Mouse (Mus musculus): Measurements from ENCODE around the gene Zfp827. TPM values are rescaled to one million over a fixed set of nuclear protein-coding genes. Genes with fewer than 3 reads are reported as not detected.

Gene Zfp827
- polyA plus RNA-seq, 1 experiment from 2014 or later = 11.4 TPM

- Histone ChIP-seq H3K27me3 (replicated peaks) (no peaks in the 10 kb centered on the region), H3K27ac (no peak overlapping the region), H3K4me3 (no peak overlapping the region), H3K4me1 (no peaks in the 10 kb centered on the region), H3K9me3 (no peaks in the 10 kb centered on the region), H3K36me3 (peaks cover 36% of the 10 kb centered on the region), H3K9ac (no peak overlapping the region), H3K4me2 (replicated peaks) (no peak overlapping the region)
- 94% methylated on average over 4 of the region's 4 CpGs for WGBS
- ATAC-seq (ENCODE audit: low FRiP score, low read depth) = no peak
Observed at GRCm38 (mm10) chr8:79151644-79152043, 123.4 kb downstream of the Zfp827 start.

- Histone ChIP-seq H3K9me3 (no peaks in the 10 kb centered on the region), H3K9ac (no peak overlapping the region), H3K4me1 (no peaks in the 10 kb centered on the region), H3K27me3 (replicated peaks) (no peaks in the 10 kb centered on the region), H3K4me2 (replicated peaks) (no peak overlapping the region), H3K4me3 (no peak overlapping the region), H3K27ac (no peak overlapping the region), H3K36me3 (peaks cover 32% of the 10 kb centered on the region)
- 95% methylated on average over 1 of the region's 1 CpGs for WGBS
- no peak for ATAC-seq (ENCODE audit: low FRiP score, low read depth)
Observed at GRCm38 (mm10) chr8:79153201-79153600, 125.0 kb downstream of the Zfp827 start.

- Histone ChIP-seq H3K9me3 (no peaks in the 10 kb centered on the region), H3K4me2 (replicated peaks) (no peak overlapping the region), H3K4me3 (no peak overlapping the region), H3K4me1 (no peaks in the 10 kb centered on the region), H3K27ac (no peak overlapping the region), H3K27me3 (replicated peaks) (no peaks in the 10 kb centered on the region), H3K36me3 (peaks cover 34% of the 10 kb centered on the region), H3K9ac (no peak overlapping the region)
- WGBS = 83% methylated on average over 4 of the region's 4 CpGs
- no peak for ATAC-seq (ENCODE audit: low FRiP score, low read depth)
Observed at GRCm38 (mm10) chr8:79153637-79154036, 125.4 kb downstream of the Zfp827 start.

GRCm38 (mm10) chr8:79155556-79156161, 127.4 kb downstream of the Zfp827 start:
- Histone ChIP-seq H3K36me3 (peaks cover 38% of the 10 kb centered on the region), H3K27ac (no peak overlapping the region), H3K4me3 (no peak overlapping the region), H3K4me1 (no peaks in the 10 kb centered on the region), H3K27me3 (replicated peaks) (no peaks in the 10 kb centered on the region), H3K9ac (no peak overlapping the region), H3K4me2 (replicated peaks) (no peak overlapping the region), H3K9me3 (no peaks in the 10 kb centered on the region)
- ATAC-seq (ENCODE audit: low FRiP score, low read depth) = no peak
- 96% methylated on average over 10 of the region's 10 CpGs for WGBS

- H3K4me3 ChIP-seq = no peak overlapping the region
- H3K4me1 ChIP-seq = no peaks in the 10 kb centered on the region
- no peak for ATAC-seq (ENCODE audit: low FRiP score, low read depth)
- WGBS = 64% methylated on average over 4 of the region's 4 CpGs
- no peaks in the 10 kb centered on the region for H3K9me3 ChIP-seq
- no peak overlapping the region for H3K9ac ChIP-seq
- H3K27ac ChIP-seq = no peak overlapping the region
- no peaks in the 10 kb centered on the region for H3K27me3 ChIP-seq (replicated peaks)
- H3K4me2 ChIP-seq (replicated peaks) = no peak overlapping the region
- peaks cover 38% of the 10 kb centered on the region for H3K36me3 ChIP-seq
Observed at GRCm38 (mm10) chr8:79157366-79157765, 129.1 kb downstream of the Zfp827 start.

GRCm38 (mm10) chr8:79158357-79158756, 130.1 kb downstream of the Zfp827 start:
- Histone ChIP-seq H3K9me3 (no peaks in the 10 kb centered on the region), H3K27ac (no peak overlapping the region), H3K4me3 (no peak overlapping the region), H3K36me3 (peaks cover 30% of the 10 kb centered on the region), H3K27me3 (replicated peaks) (no peaks in the 10 kb centered on the region), H3K9ac (no peak overlapping the region), H3K4me2 (replicated peaks) (no peak overlapping the region), H3K4me1 (no peaks in the 10 kb centered on the region)
- ATAC-seq (ENCODE audit: low FRiP score, low read depth) = no peak
- 39% methylated on average over 2 of the region's 2 CpGs for WGBS

GRCm38 (mm10) chr8:79159397-79159796, 131.2 kb downstream of the Zfp827 start:
- 88% methylated on average over 9 of the region's 9 CpGs for WGBS

GRCm38 (mm10) chr8:79160302-79160701, 132.1 kb downstream of the Zfp827 start:
- Histone ChIP-seq H3K27ac (no peak overlapping the region), H3K4me1 (no peaks in the 10 kb centered on the region), H3K4me2 (replicated peaks) (no peak overlapping the region), H3K27me3 (replicated peaks) (no peaks in the 10 kb centered on the region), H3K9me3 (no peaks in the 10 kb centered on the region), H3K9ac (no peak overlapping the region), H3K36me3 (peaks cover 19% of the 10 kb centered on the region; the same call in 1 of the 2 replicates), H3K4me3 (no peak overlapping the region)
- no peak for ATAC-seq (ENCODE audit: low FRiP score, low read depth)
- 87% methylated on average over 4 of the region's 4 CpGs for WGBS

More at GRCm38 (mm10) chr8:79159397-79159796, 131.2 kb downstream of the Zfp827 start:
- ATAC-seq (ENCODE audit: low FRiP score, low read depth) = no peak
- H3K27ac ChIP-seq = no peak overlapping the region
- H3K4me3 ChIP-seq = no peak overlapping the region
- no peaks in the 10 kb centered on the region for H3K4me1 ChIP-seq
- H3K4me2 ChIP-seq (replicated peaks) = no peak overlapping the region
- H3K9me3 ChIP-seq = no peaks in the 10 kb centered on the region
- H3K9ac ChIP-seq = no peak overlapping the region
- H3K36me3 ChIP-seq = peaks cover 25% of the 10 kb centered on the region; the same call in 1 of the 2 replicates
- H3K27me3 ChIP-seq (replicated peaks) = no peaks in the 10 kb centered on the region

GRCm38 (mm10) chr8:79161172-79161778, 133.0 kb downstream of the Zfp827 start:
- Histone ChIP-seq H3K9me3 (no peaks in the 10 kb centered on the region), H3K4me3 (no peak overlapping the region), H3K36me3 (peaks cover 18% of the 10 kb centered on the region; the same call in 1 of the 2 replicates), H3K4me2 (replicated peaks) (no peak overlapping the region), H3K27ac (no peak overlapping the region), H3K27me3 (replicated peaks) (no peaks in the 10 kb centered on the region), H3K4me1 (no peaks in the 10 kb centered on the region), H3K9ac (no peak overlapping the region)
- WGBS = 86% methylated on average over 4 of the region's 4 CpGs
- no peak for ATAC-seq (ENCODE audit: low FRiP score, low read depth)

GRCm38 (mm10) chr8:79162533-79163308, 134.5 kb downstream of the Zfp827 start:
- Histone ChIP-seq H3K4me2 (replicated peaks) (no peak overlapping the region), H3K9ac (no peak overlapping the region), H3K4me1 (no peaks in the 10 kb centered on the region), H3K27ac (no peak overlapping the region), H3K27me3 (replicated peaks) (no peaks in the 10 kb centered on the region), H3K4me3 (no peak overlapping the region), H3K9me3 (no peaks in the 10 kb centered on the region), H3K36me3 (peaks cover 12% of the 10 kb centered on the region; the same call in 1 of the 2 replicates)
- 72% methylated on average over 10 of the region's 10 CpGs for WGBS
- ATAC-seq (ENCODE audit: low FRiP score, low read depth) = peak; percentile 61

- ATAC-seq (ENCODE audit: low FRiP score, low read depth) = no peak
- Histone ChIP-seq H3K36me3 (peaks cover under 1% of the 10 kb centered on the region; the same call in 1 of the 2 replicates), H3K9ac (no peak overlapping the region), H3K4me3 (no peak overlapping the region), H3K4me2 (replicated peaks) (no peak overlapping the region), H3K4me1 (no peaks in the 10 kb centered on the region), H3K9me3 (no peaks in the 10 kb centered on the region), H3K27me3 (replicated peaks) (no peaks in the 10 kb centered on the region), H3K27ac (no peak overlapping the region)
- WGBS = 58% methylated on average over 1 of the region's 1 CpGs
Observed at GRCm38 (mm10) chr8:79164336-79164735, 136.1 kb downstream of the Zfp827 start.

GRCm38 (mm10) chr8:79165276-79165675, 137.0 kb downstream of the Zfp827 start:
- H3K4me1 ChIP-seq = no peaks in the 10 kb centered on the region
- H3K27me3 ChIP-seq (replicated peaks) = no peaks in the 10 kb centered on the region
- no peak overlapping the region for H3K27ac ChIP-seq
- H3K9me3 ChIP-seq = no peaks in the 10 kb centered on the region
- H3K9ac ChIP-seq = no peak overlapping the region
- 93% methylated on average over 3 of the region's 3 CpGs for WGBS
- no peak for ATAC-seq (ENCODE audit: low FRiP score, low read depth)
- no peak overlapping the region for H3K4me2 ChIP-seq (replicated peaks)
- no peak overlapping the region for H3K4me3 ChIP-seq
- H3K36me3 ChIP-seq = no peaks in the 10 kb centered on the region; the same call in 1 of the 2 replicates
